Mouse (Mus musculus) cerebellum, adult 11-12 months (tissue): ENCODE results near the gene Gnpat.
A peak's percentile ranks its signal among the peaks of the same experiment; 100 is the strongest.

ENCODE experiments used
- DNase-seq: peaks from one replicate; pipeline ENCODE4 v3.0.0; 2022

Gnpat gene

DNA sequence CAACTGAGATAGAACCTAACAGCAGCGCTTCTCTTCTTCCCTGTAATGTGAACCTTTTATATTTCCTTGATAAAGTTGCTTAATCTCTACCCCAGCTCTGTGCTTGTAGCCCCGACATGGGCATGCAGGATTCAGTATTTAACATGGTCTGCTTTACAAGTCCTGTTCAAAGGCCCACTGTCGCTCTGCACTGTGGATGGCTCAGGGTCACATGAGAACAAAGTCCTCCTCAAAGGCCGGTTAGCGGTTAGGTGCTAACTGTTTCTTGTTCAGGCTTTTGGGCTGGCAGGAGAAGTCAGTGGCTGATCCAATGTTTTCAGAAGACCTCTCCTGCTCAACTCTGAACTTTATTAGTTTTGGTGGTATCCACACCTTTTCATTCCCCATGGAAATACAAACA is 17.3 kb upstream of the Gnpat start:
- DNase-seq, result no peak

DNA sequence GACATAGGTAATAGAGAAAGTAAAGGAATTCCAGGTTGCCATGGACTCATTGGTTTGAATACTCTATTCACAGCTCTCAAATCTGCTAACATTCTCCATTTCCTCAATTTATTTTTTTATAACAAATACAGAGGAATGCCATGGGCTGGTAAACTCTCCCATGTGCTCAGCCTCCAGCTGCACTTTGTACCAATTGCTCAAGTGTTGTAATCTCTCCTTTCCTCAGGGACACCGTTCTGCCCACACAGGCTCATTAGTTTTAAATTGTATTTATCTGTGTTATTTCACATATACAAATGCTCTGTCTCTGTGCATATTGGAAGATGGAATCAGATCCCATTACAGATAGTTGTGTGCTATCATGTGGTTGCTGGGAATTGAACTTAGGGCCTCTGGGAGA is 9.3 kb upstream of the Gnpat start:
- no peak for DNase-seq

DNA sequence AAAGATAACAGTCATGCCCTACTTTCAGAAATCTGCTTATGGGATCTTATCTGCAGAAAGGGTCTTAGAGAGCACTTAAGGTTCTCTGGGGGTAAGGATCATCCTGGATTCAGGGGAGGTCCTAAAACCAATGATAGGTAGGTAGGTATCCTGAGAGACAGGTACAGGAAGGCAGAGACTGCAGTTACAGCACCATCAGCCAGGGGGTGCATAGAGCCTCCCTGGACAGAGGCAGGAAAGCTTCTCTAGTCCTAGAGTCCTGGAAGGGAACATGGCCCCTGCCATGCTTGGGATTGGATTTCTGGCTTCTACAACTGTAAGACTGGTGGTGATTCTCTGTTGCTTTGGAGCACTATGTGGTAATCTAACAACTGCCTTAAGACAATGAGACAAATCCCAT is 3.4 kb upstream of the Gnpat start:
- DNase-seq, result no peak

DNA sequence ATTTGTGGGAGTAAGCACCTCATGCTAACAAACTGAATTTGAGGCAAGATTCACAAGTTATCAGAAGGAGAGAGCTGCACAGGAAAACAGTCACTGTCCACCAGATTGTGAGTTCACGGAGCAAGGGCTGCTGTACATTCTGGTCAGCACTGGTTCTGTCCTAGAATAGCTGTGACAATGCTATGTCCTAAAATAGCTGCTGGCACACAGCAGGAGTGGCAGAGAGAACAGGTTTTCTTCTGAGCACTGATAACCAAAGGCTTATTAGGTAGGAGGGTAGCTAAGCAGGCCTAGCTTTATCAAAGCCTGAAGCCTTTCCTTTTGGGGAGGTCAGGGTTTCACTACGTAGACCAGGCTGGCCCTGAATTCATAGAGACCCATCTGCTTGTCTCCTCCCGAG is 2.6 kb upstream of the Gnpat start:
- peak; percentile 46 for DNase-seq

DNA sequence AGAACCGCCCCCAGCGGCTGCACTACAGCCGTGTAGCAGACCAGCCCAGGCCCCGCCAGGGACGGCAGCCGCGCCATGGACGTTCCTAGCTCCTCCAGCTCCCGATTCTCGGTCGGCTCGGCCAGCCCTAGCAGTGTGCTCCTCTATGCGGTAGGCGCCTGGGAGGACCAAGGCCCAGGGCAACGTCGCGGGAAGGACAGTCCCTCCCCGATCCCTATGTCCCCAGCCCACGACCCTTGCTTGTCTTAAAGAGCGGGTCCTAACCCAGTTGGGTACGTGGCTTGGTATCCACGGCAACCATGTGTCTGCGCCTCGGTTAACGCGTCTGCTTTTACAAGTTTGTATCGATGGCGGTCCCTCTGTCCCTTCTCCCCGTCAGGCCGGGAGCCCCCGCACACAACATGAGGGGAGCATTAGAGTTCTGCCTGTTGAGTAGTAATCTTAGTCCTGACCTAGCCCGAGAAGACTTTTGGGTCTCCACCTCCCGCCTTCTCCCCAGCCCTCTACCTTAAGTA is 387 bp downstream of the Gnpat start:
- no peak for DNase-seq

DNA sequence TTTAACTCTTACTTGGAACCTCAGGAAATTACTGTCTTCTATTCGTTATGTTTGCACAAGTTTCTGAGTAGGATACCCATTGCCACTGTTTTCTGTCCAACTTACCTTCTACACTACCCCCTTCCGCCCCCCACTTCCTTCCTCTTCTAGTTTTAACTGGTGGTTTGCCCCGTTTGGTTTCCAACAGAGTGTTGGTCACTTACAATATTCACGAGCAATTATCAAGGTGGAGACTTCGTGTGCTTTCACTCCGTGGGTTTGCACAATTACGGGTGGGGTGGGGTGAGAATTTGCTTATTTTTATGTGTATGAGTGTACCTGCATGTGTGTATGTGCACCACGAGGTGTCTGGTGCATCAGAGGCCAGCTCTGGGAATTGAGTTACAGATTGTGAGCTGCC is 896 bp downstream of the Gnpat start:
- DNase-seq, result no peak

DNA sequence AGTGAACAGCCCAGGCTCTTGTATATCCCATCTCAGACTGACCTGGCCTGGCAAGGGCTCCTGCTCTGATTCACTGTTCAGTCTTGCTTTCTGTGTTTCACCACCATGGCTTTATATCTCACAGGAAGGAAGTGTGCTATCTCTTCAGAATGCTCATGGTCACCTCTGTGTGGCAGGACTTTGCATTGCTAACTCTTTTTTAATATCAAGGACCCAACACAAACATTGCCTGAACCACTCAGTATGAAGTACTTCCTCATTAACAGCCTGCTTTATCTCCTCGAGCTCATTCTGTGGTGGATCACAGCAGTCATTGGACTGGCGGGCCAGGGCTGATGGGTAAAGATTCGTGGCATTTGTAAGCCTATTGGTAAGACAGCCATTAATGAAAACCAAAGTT is 3.8 kb downstream of the Gnpat start:
- no peak for DNase-seq

DNA sequence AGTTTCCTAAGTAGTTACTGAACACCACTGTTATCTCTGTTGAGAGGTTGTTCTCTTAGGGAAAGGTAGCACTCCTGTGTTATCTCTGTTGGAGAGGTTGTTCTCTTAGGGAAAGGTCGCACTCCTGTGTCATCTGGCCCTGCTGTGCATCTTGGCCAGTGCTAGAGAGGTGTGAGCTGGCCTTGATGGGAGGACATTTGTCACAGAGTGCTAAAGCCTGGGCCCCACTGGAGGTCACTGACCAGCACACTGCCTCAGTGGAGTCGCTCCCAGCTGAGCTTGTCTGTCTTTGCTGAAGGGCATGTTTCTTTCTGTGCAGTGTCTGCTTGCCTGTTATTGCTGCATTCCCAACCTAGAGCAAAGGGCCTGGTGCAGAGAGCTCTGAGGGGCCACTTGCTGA is 4.3 kb downstream of the Gnpat start:
- DNase-seq, result no peak

DNA sequence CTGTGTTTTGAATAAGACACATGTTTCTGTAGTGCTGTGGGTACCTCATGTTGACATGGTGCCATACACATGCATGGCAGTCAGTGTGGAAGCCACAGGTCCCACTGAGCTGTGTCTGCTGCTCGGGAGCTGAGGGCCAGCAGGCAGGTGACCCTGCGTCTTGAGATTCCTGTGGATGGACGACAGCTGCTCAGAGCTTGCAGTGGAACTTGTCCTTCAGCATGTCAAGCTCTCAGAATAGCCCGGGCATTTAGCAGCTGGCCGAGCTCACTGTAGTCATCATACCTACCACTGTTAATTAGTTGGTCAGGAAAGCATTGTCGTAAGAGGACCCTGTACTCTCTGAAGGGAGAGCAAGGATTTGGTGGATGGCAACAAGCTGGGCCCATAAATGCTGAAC is 6.9 kb downstream of the Gnpat start:
- DNase-seq, result no peak

DNA sequence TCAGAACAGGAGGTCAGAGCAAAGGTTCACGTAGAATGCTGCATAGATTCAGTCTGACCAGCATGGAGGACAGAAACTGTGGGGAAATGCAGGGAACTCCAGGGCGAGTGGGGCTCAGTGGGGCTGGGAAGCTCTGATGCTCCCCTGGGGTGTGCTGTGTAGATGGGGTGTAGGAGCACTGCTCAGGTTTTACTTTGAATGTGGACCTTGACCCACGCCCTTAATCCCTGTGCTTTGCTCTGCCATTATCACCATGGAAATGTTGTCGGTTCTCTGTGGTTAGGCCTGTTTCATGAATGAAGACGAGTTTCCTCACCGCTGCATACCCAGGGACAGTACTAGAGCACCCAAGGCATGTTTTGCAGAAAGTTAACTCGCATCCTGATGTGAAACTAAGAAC is 8.6 kb downstream of the Gnpat start:
- no peak for DNase-seq

DNA sequence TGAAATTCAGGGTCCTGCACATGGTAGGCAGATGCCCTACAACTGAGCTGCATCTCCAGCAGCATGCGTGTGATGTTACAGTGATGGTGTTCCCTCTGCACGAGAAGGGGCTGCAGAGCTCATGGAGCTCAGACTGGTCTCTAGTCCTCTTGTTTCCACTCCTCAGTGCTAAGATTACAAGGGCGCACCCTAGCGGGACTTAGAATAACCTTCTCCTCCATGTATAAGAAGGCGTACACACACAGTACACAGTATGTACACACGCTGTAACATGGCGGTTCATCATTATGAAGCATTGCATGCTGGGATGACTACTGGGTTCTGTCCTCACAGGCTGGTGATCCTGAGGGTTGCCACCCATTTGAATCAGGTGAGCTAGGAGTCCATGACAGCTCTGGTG is 9.2 kb downstream of the Gnpat start:
- no peak for DNase-seq

DNA sequence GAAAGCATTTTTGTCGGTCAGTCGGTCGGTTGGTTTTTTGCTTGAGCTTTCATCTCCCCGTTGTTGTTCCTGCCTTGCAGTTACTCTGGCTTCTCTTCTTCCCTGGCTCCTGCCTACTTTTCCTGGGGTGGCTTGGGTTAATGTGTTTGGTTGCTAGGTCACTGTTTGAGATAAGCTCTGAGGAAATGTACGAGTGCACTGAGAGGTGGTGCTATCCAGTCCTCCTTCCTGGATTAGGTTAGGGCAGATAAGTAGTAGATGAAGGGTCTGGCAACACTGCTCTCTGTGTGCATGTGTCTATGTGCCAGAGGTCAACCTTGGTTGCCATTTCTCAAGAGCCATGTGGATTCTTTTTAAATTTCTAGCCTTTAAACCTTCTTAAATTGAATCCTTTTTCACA is 9.9 kb downstream of the Gnpat start:
- DNase-seq, result no peak

DNA sequence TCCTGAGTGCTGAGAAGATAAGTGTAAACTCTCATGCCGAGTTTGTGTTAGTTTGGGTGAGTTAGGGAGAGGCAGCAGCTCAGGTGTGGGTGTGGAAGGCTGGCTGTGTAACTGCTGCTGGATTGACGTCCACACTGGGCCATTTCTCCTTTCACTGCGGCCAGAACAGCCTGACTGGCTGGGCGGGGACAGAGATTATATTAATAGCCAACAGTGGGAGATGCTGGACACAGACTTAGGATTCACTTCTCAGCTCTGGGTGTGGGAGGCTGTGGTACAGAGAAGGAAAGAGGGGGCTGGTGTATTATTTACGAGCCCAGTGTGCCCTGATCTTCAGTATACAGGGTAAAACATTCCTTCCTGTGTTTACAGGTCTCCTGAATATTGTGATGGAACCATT is 15.3 kb downstream of the Gnpat start:
- DNase-seq, result no peak

DNA sequence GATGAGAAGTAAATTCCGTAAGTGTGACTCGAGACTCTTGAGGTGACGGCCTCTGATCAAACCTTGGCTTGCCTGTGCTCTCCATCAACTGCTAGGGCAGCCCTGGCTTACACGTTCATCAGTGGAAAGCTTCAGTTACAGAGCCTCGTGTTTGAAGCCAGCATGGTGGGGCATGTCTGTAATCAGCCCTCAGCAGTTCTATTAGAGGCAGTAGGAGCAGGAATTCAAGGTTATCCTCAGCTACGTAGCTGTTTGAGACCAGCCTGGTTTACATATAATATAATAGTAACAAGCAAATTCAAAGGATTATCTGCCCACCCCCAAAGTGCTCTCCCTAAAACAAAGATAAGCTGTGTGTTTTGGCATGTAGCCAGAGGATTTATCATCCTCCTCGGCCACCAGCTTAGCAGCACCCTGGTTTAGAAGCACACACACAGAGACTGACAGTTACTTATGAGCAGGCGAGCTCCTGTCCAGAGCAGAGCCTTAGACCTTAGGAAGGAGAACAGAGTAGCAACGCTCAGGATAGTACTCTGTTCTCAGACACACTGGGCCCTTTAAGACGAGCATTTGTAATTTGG is 16.2 kb downstream of the Gnpat start:
- no peak for DNase-seq

DNA sequence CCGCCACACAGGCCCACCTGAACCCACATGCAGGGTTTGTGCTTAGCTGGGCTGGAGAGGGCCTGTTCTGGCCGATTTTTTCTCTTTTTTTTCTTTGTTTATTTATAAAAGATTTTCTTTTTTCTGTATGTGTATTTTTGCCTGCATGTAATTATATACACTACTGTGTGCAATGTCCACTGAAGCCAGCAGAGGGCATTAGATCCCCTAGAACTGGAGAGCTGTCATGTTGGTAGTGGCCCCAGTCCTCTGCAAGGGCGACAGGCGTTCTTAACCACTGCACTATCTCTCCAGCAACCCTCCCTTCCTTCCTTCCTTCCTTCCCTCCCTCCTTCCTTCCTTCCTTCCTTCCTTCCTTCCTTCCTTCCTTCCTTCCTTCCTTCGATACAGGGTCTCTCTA is 25.6 kb downstream of the Gnpat start:
- DNase-seq, result no peak

DNA sequence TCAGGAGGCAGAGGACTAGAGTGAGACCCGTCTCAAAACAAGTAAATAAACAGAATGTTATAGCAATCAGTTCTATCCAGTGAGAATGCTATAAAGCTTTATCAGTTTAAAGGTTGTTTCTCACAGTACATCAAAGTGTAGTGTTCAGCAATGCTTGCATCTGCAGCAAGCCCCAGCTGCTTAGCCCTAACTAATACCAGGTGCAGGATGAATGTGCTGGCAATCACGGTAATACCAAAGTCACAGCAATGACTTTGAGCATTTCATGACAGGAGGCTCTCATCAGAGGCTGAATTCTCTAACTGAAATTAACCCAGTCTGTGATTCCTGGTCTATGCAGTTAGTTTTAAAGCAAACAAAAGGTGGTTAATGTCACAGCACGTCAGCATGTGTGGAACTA is 29.8 kb downstream of the Gnpat start:
- no peak for DNase-seq

DNA sequence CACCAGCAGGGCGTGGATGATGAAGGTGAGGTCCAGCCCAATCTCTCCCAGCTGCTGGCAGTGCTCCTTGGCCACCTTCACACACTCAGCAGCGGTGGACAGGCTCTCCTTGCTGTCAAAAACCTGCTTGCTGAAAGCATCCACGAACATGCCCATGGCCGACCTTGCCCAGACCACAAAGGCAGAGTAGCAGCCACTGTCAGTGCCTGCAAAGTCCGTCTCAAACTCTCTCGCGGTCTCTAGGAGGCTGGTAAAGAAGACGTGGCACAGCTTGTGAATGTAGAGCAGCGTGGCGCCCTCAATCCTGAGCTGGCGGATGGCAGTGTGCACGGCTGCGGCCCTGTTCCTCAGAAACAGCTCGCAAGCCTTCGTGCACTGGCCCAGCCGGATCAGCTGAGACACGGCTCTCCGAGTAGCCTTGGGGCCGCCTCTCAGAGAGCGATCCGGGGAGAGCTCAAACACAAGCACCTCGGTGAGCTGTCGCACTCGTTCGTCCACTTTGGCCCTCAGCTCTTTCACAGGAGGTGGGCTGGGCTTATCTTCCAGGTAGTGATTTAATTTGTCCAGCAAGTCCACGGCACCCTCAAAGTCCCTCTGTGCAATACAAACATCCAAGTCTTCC is 33.3 kb downstream of the Gnpat start:
- peak; percentile 39 for DNase-seq

DNA sequence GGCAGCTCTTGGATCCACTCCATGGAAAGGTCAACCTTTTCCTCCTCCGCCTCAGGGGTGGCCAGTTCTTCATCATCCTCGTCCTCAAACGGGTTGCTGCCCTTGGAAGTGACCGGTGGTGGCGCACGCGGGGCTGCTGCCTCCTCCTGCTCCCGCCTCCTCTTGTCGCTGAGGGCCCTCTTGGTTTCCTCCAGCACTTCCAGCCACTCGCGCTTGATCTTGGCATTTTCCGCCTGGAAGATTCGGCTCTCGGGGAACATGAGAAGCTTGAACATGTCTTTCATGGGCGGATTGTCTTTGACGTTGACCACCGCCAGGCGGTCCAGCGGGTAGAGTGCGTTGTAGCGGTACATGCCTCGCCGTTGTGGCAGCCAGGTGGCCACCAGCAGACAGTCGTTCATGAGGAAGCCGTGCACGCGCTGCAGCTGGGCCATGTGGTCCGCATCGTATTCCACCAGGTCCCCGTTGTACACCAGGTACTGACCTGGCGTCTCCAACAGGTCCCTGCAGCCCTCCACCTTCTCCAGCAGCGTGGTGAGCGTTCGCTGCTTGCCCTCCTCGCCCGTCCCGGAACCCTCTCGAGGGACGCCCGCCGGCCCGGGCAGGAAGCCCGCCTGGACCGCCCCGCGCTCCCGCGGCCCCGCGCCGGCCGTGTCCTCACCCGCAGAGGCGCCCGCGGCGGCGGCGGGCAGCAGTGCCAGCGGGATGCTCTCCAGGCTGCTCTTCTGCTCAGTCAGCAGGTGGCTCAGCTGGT is 34.0 kb downstream of the Gnpat start:
- peak; percentile 84 for DNase-seq

DNA sequence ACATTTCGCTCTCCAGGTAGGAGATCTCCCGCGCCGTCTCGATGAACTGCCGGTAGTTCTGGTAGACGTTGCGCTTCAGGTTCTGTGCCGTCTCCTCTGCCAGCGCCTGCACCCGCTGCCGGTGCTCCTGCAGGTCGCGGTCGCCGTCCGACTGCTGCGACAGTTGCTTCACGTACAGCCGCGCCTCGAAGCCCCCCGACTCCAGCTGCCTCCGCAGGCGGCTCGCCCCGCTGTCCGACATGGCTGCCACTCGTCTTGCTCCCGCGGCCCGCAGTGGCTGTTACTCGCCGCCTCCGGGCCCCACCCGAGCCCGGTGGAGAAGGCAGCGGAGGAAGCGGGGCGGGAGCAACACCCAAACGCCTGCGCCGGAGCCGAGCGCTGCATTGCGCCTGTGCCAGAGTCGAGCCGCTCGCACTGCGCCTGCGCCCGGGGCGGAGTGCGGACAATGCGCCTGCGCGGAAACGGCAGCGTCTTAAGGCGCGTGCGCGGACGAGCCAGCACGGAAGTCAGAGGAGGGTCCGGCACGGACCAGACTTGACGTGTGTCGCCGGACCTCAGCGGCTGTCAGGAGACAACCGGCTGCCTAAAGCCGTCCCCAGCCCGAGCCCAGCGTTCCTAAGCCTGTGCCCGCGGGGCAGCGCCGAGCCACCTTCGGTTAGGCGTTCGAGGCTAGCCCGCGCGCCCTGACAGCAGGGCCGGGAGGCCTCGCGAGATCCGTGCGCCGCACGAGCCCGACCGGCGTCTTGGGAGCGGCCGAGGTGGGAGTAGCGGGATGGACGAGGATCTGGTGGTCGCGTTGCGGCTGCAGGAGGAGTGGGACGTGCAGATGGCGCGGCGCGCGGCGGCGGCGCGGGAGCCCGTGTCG is 34.8 kb downstream of the Gnpat start, which contains the start of the genes Exoc8 and Sprtn:
Exoc8 (minus strand) TSS at position 320 of the 865 bp plus-strand sequence.
Sprtn (plus strand) TSS at position 501 of the 865 bp plus-strand sequence.
- peak; percentile 96 for DNase-seq

DNA sequence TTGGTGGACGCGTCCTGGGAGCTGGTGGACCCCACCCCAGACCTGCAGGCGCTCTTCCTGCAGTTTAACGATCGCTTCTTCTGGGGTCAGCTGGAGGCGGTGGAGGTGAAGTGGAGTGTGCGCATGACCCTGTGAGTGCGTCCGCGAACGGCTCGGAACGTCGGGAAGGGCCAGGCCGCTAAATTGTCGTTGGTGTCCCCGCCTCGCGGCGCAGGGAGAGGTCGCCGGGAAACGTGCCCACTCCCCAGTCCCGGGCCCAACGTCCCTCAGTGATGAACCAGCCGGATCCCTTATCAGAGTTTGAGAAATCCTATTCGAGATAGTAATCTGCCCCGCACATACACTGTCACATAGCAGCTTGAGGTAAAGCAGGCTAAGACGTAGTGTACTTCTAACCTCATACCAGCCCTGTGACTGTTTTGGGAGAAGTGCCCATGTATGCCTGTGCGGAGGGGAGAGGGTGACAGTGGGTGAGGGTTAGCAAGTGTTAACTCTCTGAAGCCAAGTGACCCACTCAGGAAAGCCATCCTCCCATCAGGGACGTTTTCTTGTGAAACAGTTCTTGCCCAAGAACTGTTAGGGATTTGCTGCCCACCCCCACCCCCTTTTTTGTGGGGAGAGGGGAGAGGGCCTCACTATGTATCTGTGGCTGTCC is 35.5 kb downstream of the Gnpat start:
- no peak for DNase-seq

DNA sequence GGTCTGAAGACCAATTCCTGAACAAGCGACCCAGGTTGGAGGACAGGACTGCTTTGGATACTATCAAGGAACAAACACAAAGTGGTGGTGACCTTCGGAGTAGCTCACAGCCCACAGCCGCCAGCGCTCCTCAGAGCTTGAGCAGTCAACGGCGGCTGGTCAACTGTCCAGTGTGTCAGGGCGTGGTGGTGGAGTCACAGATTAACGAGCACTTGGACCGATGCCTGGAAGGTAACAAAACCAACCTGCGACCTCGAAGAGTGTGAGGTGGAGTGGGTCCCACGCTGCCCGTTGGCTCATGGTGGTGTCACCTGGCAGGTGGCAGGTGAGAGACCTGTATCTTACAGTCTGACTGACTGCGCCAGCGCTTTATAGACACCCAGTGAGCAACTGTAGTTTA is 40.4 kb downstream of the Gnpat start:
- no peak for DNase-seq

DNA sequence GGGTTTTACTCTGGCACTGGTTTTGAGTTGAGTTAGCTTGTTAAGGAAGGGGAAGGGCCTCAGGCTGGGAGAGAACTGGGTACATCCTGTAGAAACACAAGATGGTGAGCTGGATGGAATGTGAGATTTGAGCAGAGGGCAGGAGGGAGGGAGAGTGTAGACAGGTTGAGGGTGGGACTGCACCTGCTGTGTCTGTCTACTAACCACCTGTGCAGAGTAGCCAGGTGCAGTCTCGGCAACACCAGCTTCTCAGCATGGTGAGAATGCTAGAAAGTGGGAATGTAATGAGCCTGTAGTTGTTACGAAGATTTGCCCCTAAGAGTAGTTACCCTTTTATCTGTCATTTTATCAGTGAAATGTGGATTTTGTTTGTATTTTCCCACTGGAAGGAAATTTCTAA is 42.6 kb downstream of the Gnpat start:
- DNase-seq, result no peak

DNA sequence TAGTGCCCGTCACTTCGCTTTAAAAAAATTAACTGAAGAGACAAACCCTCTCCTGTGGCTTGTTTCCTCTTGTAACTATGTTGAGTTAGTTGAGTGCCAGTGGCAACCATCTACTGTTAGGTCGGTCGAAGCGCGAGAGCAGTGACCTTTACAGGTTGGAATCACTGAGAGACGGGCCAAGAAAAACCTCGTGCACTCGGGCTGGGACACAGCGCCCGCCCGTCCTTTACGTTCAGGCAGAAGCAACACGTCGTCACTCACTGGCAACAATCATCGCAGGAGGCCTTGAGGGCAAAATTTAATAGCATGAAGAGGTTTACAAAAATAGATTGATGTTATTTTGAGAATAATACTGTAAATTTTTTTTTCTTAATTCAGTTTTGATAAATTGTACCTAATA is 47.1 kb downstream of the Gnpat start:
- DNase-seq, result peak; percentile 47
